Mouse (Mus musculus) B cell, adult 62 days (primary cell): ENCODE measurements around the gene Mrps14. TPM values are rescaled to one million over a fixed set of nuclear protein-coding genes. Genes with fewer than 3 reads are reported as not detected.

ENCODE experiments used
- total RNA-seq: library from RNA; stranded (reverse); gene quantifications from 4 replicates; pipeline ENCODE4 v1.2.4, GENCODE M21; 2023

The Mrps14 gene
- total RNA-seq: 34.6 to 37.2 TPM (median 35.7 TPM) in 4 replicates

GRCm38 (mm10) chr1:160194529-160195336 is at the start of gene Mrps14:
Gene Mrps14 (plus strand): TSS chr1:160195215.

GRCm38 (mm10) chr1:160153480-160153879 is 41.5 kb upstream of the Mrps14 start, which contains the start of gene Tnn:
Gene Tnn (minus strand): TSS chr1:160153580.

GRCm38 (mm10) chr1:160212703-160213669 is 18.0 kb downstream of the Mrps14 start, which contains the start of gene Cacybp:
Gene Cacybp (minus strand): TSS chr1:160212875.

Other genes with a start within 250 kb of the Mrps14 start
- gene 4930523C07Rik, start 150.8 kb upstream of the Mrps14 start, total RNA-seq: 485 to 554 TPM (median 488 TPM) in 4 replicates
- gene Tnn, start 41.6 kb upstream of the Mrps14 start, total RNA-seq: not detected in 4 replicates
- gene Cacybp, start 17.7 kb downstream of the Mrps14 start, total RNA-seq: 47.8 to 70.7 TPM (median 58.9 TPM) in 4 replicates